Comparison of ENCODE assay signal across 12 mouse cellular contexts in genomic region chr19:38478286-38478685, GRCm38 (mm10). TPM values are rescaled to one million over a fixed set of nuclear protein-coding genes. Genes with fewer than 3 reads are reported as not detected.
DNase-seq lines count a peak whose midpoint lies in the region; ATAC-seq lines count a peak whose summit lies in the region.
"Had no signal": no experiment of that assay in that cellular context is flagged by ENCODE, and none has a peak within 500 bp of the region (broad histone marks: within the 10 kb centered on the region; RNA-seq: fewer than 3 reads in every experiment).

No protein-coding gene starts in this region.

- H3K36me3 ChIP-seq in kidney, embryonic 14.5 days (ENCODE audit: control insufficient read depth, insufficient read depth, low read length) = no peaks in the 10 kb centered on the region
- H3K36me3 ChIP-seq in limb, embryonic 15.5 days = no peaks in the 10 kb centered on the region
- H3K36me3 ChIP-seq: embryonic facial prominence, embryonic 12.5 days; heart, embryonic 10.5 days had no signal

- 0 out of 2 replicates have a peak, but pooled peaks cover 3% of the 10 kb centered on the region for H3K4me1 ChIP-seq in kidney, embryonic 14.5 days (ENCODE audit: control insufficient read depth, insufficient read depth, low read length)
- H3K4me1 ChIP-seq in limb, embryonic 15.5 days = peaks cover 37% of the 10 kb centered on the region

- no peak overlapping the region for H3K27ac ChIP-seq in kidney, embryonic 14.5 days (ENCODE audit: low read depth, low read length)
- 0 out of 2 replicates have a peak overlapping the region, but pooled peaks have one; percentile 84 for H3K27ac ChIP-seq in limb, embryonic 15.5 days
- H3K27ac ChIP-seq: embryonic facial prominence, embryonic 12.5 days had no signal

- no peak overlapping the region for H3K9ac ChIP-seq in kidney, embryonic 14.5 days (ENCODE audit: low read depth, low read length)
- no peak overlapping the region for H3K9ac ChIP-seq in limb, embryonic 15.5 days
- H3K9ac ChIP-seq: embryonic facial prominence, embryonic 12.5 days had no signal

- peaks cover 7% of the 10 kb centered on the region for H3K27me3 ChIP-seq in kidney, embryonic 14.5 days (ENCODE audit: control insufficient read depth, insufficient read depth, low read length)
- H3K27me3 ChIP-seq in limb, embryonic 15.5 days = peaks cover 3% of the 10 kb centered on the region; the same call in 1 of the 2 replicates
- H3K27me3 ChIP-seq: CH12.LX had no signal

- no peaks in the 10 kb centered on the region for H3K9me3 ChIP-seq in kidney, embryonic 14.5 days (ENCODE audit: control insufficient read depth, low read length)
- no peaks in the 10 kb centered on the region for H3K9me3 ChIP-seq in limb, embryonic 15.5 days
- H3K9me3 ChIP-seq: embryonic facial prominence, embryonic 12.5 days; heart, embryonic 10.5 days had no signal

- peak; percentile 85 for ATAC-seq in kidney, embryonic 14.5 days (ENCODE audit: low FRiP score, low TSS enrichment)
- ATAC-seq in limb, embryonic 15.5 days (ENCODE audit: insufficient number of reproducible peaks, low FRiP score, low TSS enrichment, low read depth) = no peak

- H3K4me2 ChIP-seq in kidney, embryonic 14.5 days (replicated peaks; ENCODE audit: low read depth, low read length) = no peak overlapping the region
- no peak overlapping the region for H3K4me2 ChIP-seq in limb, embryonic 15.5 days
- H3K4me2 ChIP-seq: embryonic facial prominence, embryonic 12.5 days had no signal

- no peak for DNase-seq in kidney, postnatal 25 days
- peak; percentile 82 for DNase-seq in embryo, embryonic 10 days (ENCODE audit: low spot score)
- DNase-seq in embryo, embryonic 9.5 days (ENCODE audit: extremely low spot score) = peak; percentile 57
- DNase-seq in cerebellum, adult 8-10 months = no peak
- DNase-seq in spleen, postnatal 10 days (ENCODE audit: low spot score in 2 of 2) = no peak
- DNase-seq: cerebellum, adult 11-12 months; left cerebral cortex, postnatal 4 days had no signal

- 26% methylated on average over 5 of the region's 5 CpGs for WGBS in kidney, embryonic 14.5 days
- WGBS in limb, embryonic 15.5 days = 31% methylated on average over 5 of the region's 5 CpGs

- H3K4me3 ChIP-seq in kidney, embryonic 14.5 days (ENCODE audit: low read length) = no peak overlapping the region
- H3K4me3 ChIP-seq in limb, embryonic 15.5 days = no peak overlapping the region
- H3K4me3 ChIP-seq: embryonic facial prominence, embryonic 12.5 days had no signal

RNA-seq across cellular contexts. Expression of gene Plce1, which starts 2.6 kb away (rescaled TPM):
- 3.4 and 3.6 TPM in 2 replicates for polyA plus RNA-seq in kidney, embryonic 14.5 days (2014; fragmentation: Nextera tagmentation; extraction: Ambion mirVana)
- 8.2 and 8.5 TPM in 2 replicates for polyA plus RNA-seq in limb, embryonic 15.5 days (2015; fragmentation: Nextera tagmentation; extraction: Ambion mirVana)

Comparison
In these comparisons a context has a peak if more than half of its experiments do, and no peak if none do; other contexts are left out.
1. DNase-seq: peak in embryo, embryonic 10 days (single experiment) and embryo, embryonic 9.5 days (single experiment); none in kidney, postnatal 25 days (0 of 2), cerebellum, adult 8-10 months (single experiment) and spleen, postnatal 10 days (0 of 2).